Mouse (Mus musculus): ENCODE measurements around the gene Slc24a2. TPM values are rescaled to one million over a fixed set of nuclear protein-coding genes. Genes with fewer than 3 reads are reported as not detected.

Gene Slc24a2
- polyA plus RNA-seq, 1 experiment from 2014 or later, result 0.77 TPM

DNA sequence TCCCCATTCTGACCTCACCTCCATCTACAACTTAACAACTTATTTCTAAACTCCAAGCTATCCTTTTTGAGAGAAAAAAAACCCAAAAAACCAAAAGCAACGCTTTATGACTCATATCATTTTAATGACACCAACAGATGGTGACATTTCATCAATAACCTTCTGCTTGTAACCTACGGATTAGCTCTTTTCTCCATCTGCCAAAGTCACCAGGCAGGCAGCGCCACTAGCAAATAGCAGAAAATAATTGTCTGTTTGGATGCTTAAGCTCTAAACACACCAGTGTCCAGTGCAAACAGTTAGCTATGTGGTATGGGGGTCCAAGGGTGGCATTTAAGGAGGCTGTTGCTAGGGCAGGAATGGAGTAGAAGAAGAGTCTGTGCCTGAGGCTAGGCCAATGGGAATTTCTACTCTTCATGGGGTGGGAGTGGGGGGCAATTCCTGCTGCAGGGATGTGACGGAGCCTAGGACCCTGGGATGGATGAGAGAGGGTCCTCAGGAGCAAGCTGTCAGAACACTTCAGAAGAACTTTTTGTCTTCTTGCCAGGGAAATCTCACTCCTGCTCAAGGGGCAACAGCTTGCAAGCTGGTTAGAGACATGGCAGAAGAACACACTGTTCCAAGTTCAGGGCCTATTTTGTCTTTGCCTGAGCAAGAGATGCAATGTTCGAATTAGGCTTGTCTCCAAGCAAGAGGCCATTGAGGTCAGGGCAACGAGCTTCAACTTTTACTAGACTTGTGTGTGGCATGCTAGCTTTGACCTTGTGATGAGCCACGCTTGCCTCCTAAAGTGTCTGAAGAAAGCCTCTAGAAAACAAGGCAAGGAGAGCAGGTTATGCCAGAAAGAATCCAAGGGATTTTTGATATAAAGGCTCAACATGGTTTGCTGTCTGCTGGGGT is 216.3 kb downstream of the Slc24a2 start:
- H3K9ac ChIP-seq (ENCODE audit: low read length), result no peak overlapping the region
- ATAC-seq (replicated peaks; ENCODE audit: low FRiP score) (no peak), DNase-seq (ENCODE audit: low spot score) (no peak)
- H3K4me2 ChIP-seq (ENCODE audit: low read depth, low read length, severe bottlenecking), result no peak overlapping the region
- H3K36me3 ChIP-seq (ENCODE audit: control insufficient read depth, insufficient read depth, low read length), result no peaks in the 10 kb centered on the region
- H3K4me3 ChIP-seq (ENCODE audit: low read depth, low read length), result no peak overlapping the region
- H3K9me3 ChIP-seq (ENCODE audit: control insufficient read depth, low read length), result no peaks in the 10 kb centered on the region
- no peaks in the 10 kb centered on the region for H3K27me3 ChIP-seq (ENCODE audit: control insufficient read depth, insufficient read depth, low read length)
- 88% methylated on average over 7 of the region's 7 CpGs for WGBS
- H3K4me1 ChIP-seq (replicated peaks; ENCODE audit: control insufficient read depth, insufficient read depth, low read length), result no peaks in the 10 kb centered on the region
- no peak overlapping the region for H3K27ac ChIP-seq (ENCODE audit: low read depth, low read length)

- DNase-seq (ENCODE audit: low spot score) (no peak), ATAC-seq (replicated peaks; ENCODE audit: low FRiP score) (no peak)
- H3K27me3 ChIP-seq (ENCODE audit: control insufficient read depth, insufficient read depth, low read length), result no peaks in the 10 kb centered on the region
- no peaks in the 10 kb centered on the region for H3K9me3 ChIP-seq (ENCODE audit: control insufficient read depth, low read length)
- H3K36me3 ChIP-seq (ENCODE audit: control insufficient read depth, insufficient read depth, low read length), result no peaks in the 10 kb centered on the region
- no peak overlapping the region for H3K27ac ChIP-seq (ENCODE audit: low read depth, low read length)
- no peak overlapping the region for H3K4me3 ChIP-seq (ENCODE audit: low read depth, low read length)
- peaks cover 5% of the 10 kb centered on the region; the same call in 1 of the 2 replicates for H3K4me1 ChIP-seq (replicated peaks; ENCODE audit: control insufficient read depth, insufficient read depth, low read length)
- no peak overlapping the region for H3K9ac ChIP-seq (ENCODE audit: low read length)
- H3K4me2 ChIP-seq (ENCODE audit: low read depth, low read length, severe bottlenecking), result no peak overlapping the region
- WGBS, result 57% methylated on average over 3 of the region's 3 CpGs
Measured at GRCm38 (mm10) chr4:86992470-86992869, 237.8 kb downstream of the Slc24a2 start.

DNA sequence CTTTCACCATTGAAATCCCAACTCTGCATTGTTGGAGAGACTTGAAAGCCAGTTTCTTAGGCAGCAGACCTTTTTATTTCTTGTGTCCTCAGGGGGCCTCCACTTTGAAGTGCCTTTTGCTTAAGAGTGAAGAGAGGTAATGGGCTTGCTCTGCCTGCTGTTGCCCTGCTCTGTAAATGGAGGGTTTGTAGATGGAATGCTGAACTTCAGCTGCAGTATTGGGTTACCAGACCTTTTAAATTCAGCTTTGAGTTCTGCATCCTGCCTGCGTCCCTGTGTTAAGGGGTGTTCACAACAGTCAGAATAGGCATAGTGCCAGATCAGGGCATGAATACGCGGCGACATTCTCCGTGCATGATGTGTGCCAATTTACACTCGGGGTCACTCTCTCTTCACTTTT is 241.0 kb downstream of the Slc24a2 start:
- WGBS, result 51% methylated on average over 6 of the region's 6 CpGs
- H3K4me2 ChIP-seq (ENCODE audit: low read depth, low read length, severe bottlenecking), result no peak overlapping the region
- peak; percentile 67 for ATAC-seq (replicated peaks; ENCODE audit: low FRiP score)

GRCm38 (mm10) chr4:86987846-86988245 is 242.4 kb downstream of the Slc24a2 start:
- H3K4me3 ChIP-seq (ENCODE audit: low read depth, low read length), result no peak overlapping the region
- H3K9ac ChIP-seq (ENCODE audit: low read length), result no peak overlapping the region
- no peaks in the 10 kb centered on the region for H3K9me3 ChIP-seq (ENCODE audit: control insufficient read depth, low read length)
- no peaks in the 10 kb centered on the region for H3K36me3 ChIP-seq (ENCODE audit: control insufficient read depth, insufficient read depth, low read length)
- DNase-seq (ENCODE audit: low spot score) (no peak), ATAC-seq (replicated peaks; ENCODE audit: low FRiP score) (no peak)
- no peak overlapping the region for H3K4me2 ChIP-seq (ENCODE audit: low read depth, low read length, severe bottlenecking)
- peaks cover 5% of the 10 kb centered on the region; the same call in 1 of the 2 replicates for H3K4me1 ChIP-seq (replicated peaks; ENCODE audit: control insufficient read depth, insufficient read depth, low read length)
- WGBS, result 93% methylated on average over 4 of the region's 4 CpGs
- no peak overlapping the region for H3K27ac ChIP-seq (ENCODE audit: low read depth, low read length)
- H3K27me3 ChIP-seq (ENCODE audit: control insufficient read depth, insufficient read depth, low read length), result no peaks in the 10 kb centered on the region

More for the DNA sequence above, 241.0 kb downstream of the Slc24a2 start:
- Histone ChIP-seq H3K4me1 (replicated peaks; ENCODE audit: control insufficient read depth, insufficient read depth, low read length) (peaks cover 5% of the 10 kb centered on the region; the same call in 1 of the 2 replicates), H3K9me3 (ENCODE audit: control insufficient read depth, low read length) (no peaks in the 10 kb centered on the region), H3K36me3 (ENCODE audit: control insufficient read depth, insufficient read depth, low read length) (no peaks in the 10 kb centered on the region), H3K4me3 (ENCODE audit: low read depth, low read length) (no peak overlapping the region), H3K27me3 (ENCODE audit: control insufficient read depth, insufficient read depth, low read length) (no peaks in the 10 kb centered on the region), H3K27ac (ENCODE audit: low read depth, low read length) (no peak overlapping the region), H3K9ac (ENCODE audit: low read length) (no peak overlapping the region)
- DNase-seq (ENCODE audit: low spot score), result no peak

DNA sequence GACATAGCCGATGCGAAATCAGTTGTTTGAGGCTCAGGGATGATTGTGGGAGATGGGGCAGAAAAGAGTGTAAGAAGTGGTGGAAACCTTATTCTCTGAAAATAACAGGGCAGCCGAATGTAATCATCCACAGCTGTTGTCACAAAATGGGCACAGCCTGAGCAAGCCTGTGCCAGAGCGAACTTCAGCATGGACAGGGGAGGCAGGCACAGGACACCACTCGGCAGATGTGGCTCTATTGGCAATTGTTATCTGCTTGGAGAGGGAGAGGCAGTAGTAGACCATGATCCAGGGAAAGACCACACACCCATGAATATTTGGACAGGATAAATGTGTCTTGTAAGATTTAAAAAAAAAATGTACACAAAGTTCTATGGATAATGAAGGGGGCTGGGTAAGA is 253.0 kb downstream of the Slc24a2 start:
- no peaks in the 10 kb centered on the region for H3K36me3 ChIP-seq (ENCODE audit: control insufficient read depth, insufficient read depth, low read length)
- no peak overlapping the region for H3K9ac ChIP-seq (ENCODE audit: low read length)
- no peak overlapping the region for H3K27ac ChIP-seq (ENCODE audit: low read depth, low read length)
- no peaks in the 10 kb centered on the region for H3K9me3 ChIP-seq (ENCODE audit: control insufficient read depth, low read length)
- no peak for ATAC-seq (replicated peaks; ENCODE audit: low FRiP score)
- no peak overlapping the region for H3K4me2 ChIP-seq (ENCODE audit: low read depth, low read length, severe bottlenecking)
- no peaks in the 10 kb centered on the region for H3K4me1 ChIP-seq (replicated peaks; ENCODE audit: control insufficient read depth, insufficient read depth, low read length)
- no peak for DNase-seq (ENCODE audit: low spot score)
- WGBS, result 88% methylated on average over 5 of the region's 5 CpGs
- H3K27me3 ChIP-seq (ENCODE audit: control insufficient read depth, insufficient read depth, low read length), result no peaks in the 10 kb centered on the region
- no peak overlapping the region for H3K4me3 ChIP-seq (ENCODE audit: low read depth, low read length)

DNA sequence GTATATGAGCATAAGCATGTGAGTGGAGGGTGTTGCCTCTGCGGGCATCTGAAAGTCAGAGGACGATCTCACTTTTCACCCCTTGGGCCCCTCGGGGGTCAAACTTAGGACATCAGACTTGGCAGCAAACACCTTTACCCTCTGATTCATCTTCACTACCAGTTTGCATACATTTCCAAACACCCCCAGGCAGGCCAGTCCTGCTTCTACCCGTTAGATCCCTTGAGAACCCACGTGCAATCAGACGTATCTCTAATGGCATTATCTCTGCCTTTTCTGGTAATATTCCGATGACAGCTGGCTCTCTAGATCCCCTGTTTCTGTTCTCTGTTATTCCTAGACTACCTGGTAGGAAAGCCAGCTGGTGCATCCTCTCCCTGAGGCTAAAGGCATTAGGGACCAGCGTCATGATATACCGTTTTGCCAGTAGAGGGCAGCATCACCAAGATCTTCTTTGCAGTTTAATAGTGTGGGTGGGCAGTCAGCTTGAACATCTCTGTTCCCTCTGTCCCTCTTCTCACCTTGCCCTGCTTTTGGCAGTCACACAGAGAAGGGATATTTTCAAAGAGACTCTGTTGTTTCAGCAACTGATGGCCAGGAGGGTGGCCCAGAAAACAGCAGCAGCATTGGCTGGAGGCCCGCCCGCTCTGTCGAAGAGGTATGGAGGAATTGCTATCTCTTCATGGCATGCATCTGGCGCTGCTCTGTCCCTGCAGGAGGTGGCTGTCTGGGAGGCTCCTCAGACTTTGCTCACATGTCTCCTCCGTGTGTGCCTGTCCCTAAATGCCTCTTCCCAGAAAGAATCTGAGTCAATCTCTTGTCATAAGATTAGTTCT is 272.5 kb downstream of the Slc24a2 start:
- Histone ChIP-seq H3K36me3 (ENCODE audit: control insufficient read depth, insufficient read depth, low read length) (no peaks in the 10 kb centered on the region), H3K9ac (ENCODE audit: low read length) (no peak overlapping the region), H3K27ac (ENCODE audit: low read depth, low read length) (no peak overlapping the region), H3K4me2 (ENCODE audit: low read depth, low read length, severe bottlenecking) (no peak overlapping the region), H3K27me3 (ENCODE audit: control insufficient read depth, insufficient read depth, low read length) (no peaks in the 10 kb centered on the region), H3K9me3 (ENCODE audit: control insufficient read depth, low read length) (no peaks in the 10 kb centered on the region), H3K4me3 (ENCODE audit: low read depth, low read length) (no peak overlapping the region), H3K4me1 (replicated peaks; ENCODE audit: control insufficient read depth, insufficient read depth, low read length) (no peaks in the 10 kb centered on the region)
- 43% methylated on average over 14 of the region's 14 CpGs for WGBS
- peak; percentile 67 for DNase-seq (ENCODE audit: low spot score)
- peak; percentile 71 for ATAC-seq (replicated peaks; ENCODE audit: low FRiP score)

DNA sequence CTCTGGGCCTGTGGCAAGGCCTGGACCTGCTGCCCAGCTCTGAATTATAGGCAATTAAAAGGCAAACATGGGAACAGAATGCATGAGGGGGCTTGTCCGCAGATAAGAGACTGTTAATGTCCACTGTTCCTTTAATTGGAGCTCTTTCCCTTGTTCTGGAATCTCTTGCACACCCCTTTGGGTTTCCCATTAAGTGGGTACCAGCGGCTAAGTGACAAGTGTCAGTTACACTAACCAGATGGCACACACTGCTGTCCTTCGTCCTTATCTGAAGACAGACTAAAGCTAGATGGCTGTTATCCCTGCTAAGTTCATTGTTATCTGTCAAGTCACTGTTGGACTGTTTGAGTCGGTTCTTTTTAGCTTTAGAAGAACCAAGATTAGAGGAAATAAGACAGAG is 274.8 kb downstream of the Slc24a2 start:
- DNase-seq (ENCODE audit: low spot score) (no peak), ATAC-seq (replicated peaks; ENCODE audit: low FRiP score) (no peak)
- H3K9me3 ChIP-seq (ENCODE audit: control insufficient read depth, low read length), result no peaks in the 10 kb centered on the region
- H3K4me2 ChIP-seq (ENCODE audit: low read depth, low read length, severe bottlenecking), result no peak overlapping the region
- H3K27me3 ChIP-seq (ENCODE audit: control insufficient read depth, insufficient read depth, low read length), result no peaks in the 10 kb centered on the region
- H3K27ac ChIP-seq (ENCODE audit: low read depth, low read length), result no peak overlapping the region
- H3K4me3 ChIP-seq (ENCODE audit: low read depth, low read length), result no peak overlapping the region
- no peak overlapping the region for H3K9ac ChIP-seq (ENCODE audit: low read length)
- 80% methylated on average over 4 of the region's 4 CpGs for WGBS
- no peaks in the 10 kb centered on the region for H3K4me1 ChIP-seq (replicated peaks; ENCODE audit: control insufficient read depth, insufficient read depth, low read length)
- no peaks in the 10 kb centered on the region for H3K36me3 ChIP-seq (ENCODE audit: control insufficient read depth, insufficient read depth, low read length)

- Histone ChIP-seq H3K27me3 (ENCODE audit: control insufficient read depth, insufficient read depth, low read length) (no peaks in the 10 kb centered on the region), H3K4me2 (ENCODE audit: low read depth, low read length, severe bottlenecking) (no peak overlapping the region), H3K4me1 (replicated peaks; ENCODE audit: control insufficient read depth, insufficient read depth, low read length) (no peaks in the 10 kb centered on the region), H3K4me3 (ENCODE audit: low read depth, low read length) (no peak overlapping the region), H3K36me3 (ENCODE audit: control insufficient read depth, insufficient read depth, low read length) (no peaks in the 10 kb centered on the region), H3K9me3 (ENCODE audit: control insufficient read depth, low read length) (no peaks in the 10 kb centered on the region), H3K27ac (ENCODE audit: low read depth, low read length) (no peak overlapping the region), H3K9ac (ENCODE audit: low read length) (no peak overlapping the region)
- ATAC-seq (replicated peaks; ENCODE audit: low FRiP score) (no peak), DNase-seq (ENCODE audit: low spot score) (no peak)
- 63% methylated on average over 5 of the region's 5 CpGs for WGBS
Measured at GRCm38 (mm10) chr4:86953519-86953918, 276.8 kb downstream of the Slc24a2 start.

All from forebrain, embryonic 11.5 days (tissue).